Comparison of ENCODE assay signal across 18 mouse cellular contexts in the genomic region with DNA sequence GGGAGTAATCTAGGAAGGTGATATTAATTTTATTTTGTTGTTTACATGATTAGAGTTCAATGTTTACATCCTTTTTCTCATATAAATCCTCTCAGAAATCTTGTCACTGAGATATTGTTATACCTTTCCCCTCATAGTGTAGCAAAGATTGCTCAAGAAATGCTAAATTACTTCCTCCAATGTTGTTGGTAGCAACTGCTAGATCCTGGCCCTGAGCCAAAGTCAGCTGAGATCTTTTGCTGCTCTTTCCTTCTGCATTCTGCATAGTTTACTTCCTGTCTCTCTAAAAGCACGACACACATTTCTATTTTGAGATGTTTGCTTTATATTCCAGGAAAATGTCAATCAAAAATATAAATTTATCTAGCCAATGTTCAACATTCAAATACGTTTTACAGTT.
DNase-seq lines count a peak whose midpoint lies in the region; ATAC-seq and TF ChIP-seq lines count a peak whose summit lies in the region.
"Had no signal": no experiment of that assay in that cellular context is flagged by ENCODE, and none has a peak within 500 bp of the region (broad histone marks: within the 10 kb centered on the region; RNA-seq: fewer than 3 reads in every experiment).

No protein-coding gene starts in this region.

- ATAC-seq in forebrain, postnatal 0 days: no peak
- ATAC-seq in forebrain, embryonic 16.5 days: no peak
- ATAC-seq in megakaryocyte-erythroid progenitor cell, adult 5-6 weeks (replicated peaks; ENCODE audit: low FRiP score, low TSS enrichment, poor library complexity, severe bottlenecking): no peak
- ATAC-seq: liver, embryonic 12.5 days; Patski had no signal

- no peak overlapping the region for H3K9ac ChIP-seq in forebrain, postnatal 0 days
- H3K9ac ChIP-seq in forebrain, embryonic 16.5 days (replicated peaks; ENCODE audit: low read depth, low read length): no peak overlapping the region
- H3K9ac ChIP-seq: embryonic facial prominence, embryonic 15.5 days; hindbrain, embryonic 14.5 days; liver, embryonic 12.5 days; midbrain, embryonic 12.5 days; neural tube, embryonic 15.5 days had no signal

- no peak overlapping the region for H3K4me3 ChIP-seq in forebrain, postnatal 0 days (ENCODE audit: low read depth, low read length)
- no peak overlapping the region for H3K4me3 ChIP-seq in forebrain, embryonic 16.5 days (replicated peaks; ENCODE audit: low read length)
- H3K4me3 ChIP-seq: embryonic facial prominence, embryonic 15.5 days; layer of hippocampus, adult 2 months; liver, embryonic 12.5 days; midbrain, embryonic 12.5 days; neural tube, embryonic 15.5 days had no signal

- H3K9me3 ChIP-seq in forebrain, postnatal 0 days (ENCODE audit: low read length): no peaks in the 10 kb centered on the region
- H3K9me3 ChIP-seq in forebrain, embryonic 16.5 days (ENCODE audit: control insufficient read depth, low read length): no peaks in the 10 kb centered on the region
- H3K9me3 ChIP-seq: embryonic facial prominence, embryonic 15.5 days; liver, embryonic 12.5 days; midbrain, embryonic 12.5 days; neural tube, embryonic 15.5 days had no signal

- no peak overlapping the region for H3K27ac ChIP-seq in forebrain, postnatal 0 days (ENCODE audit: low read depth, low read length)
- H3K27ac ChIP-seq in forebrain, embryonic 16.5 days (ENCODE audit: low read length): no peak overlapping the region
- H3K27ac ChIP-seq: embryonic facial prominence, embryonic 15.5 days; hindbrain, embryonic 14.5 days; layer of hippocampus, adult 2 months; liver, embryonic 12.5 days; midbrain, embryonic 12.5 days; neural tube, embryonic 15.5 days had no signal

- no peaks in the 10 kb centered on the region for H3K27me3 ChIP-seq in forebrain, postnatal 0 days (ENCODE audit: insufficient read depth, low read length)
- no peaks in the 10 kb centered on the region for H3K27me3 ChIP-seq in forebrain, embryonic 16.5 days (replicated peaks; ENCODE audit: control insufficient read depth, insufficient read depth, low read length)
- H3K27me3 ChIP-seq: embryonic facial prominence, embryonic 15.5 days; liver, embryonic 12.5 days; midbrain, embryonic 12.5 days; neural tube, embryonic 15.5 days had no signal

- intact Hi-C loops in left cerebral cortex, postnatal 14 days (cut with DNase I): no loop called here

- no peak for TF ChIP-seq CTCF in forebrain, postnatal 0 days (IDR thresholded peaks at IDR 0.05; ENCODE audit: low read depth)

- H3K4me1 ChIP-seq in forebrain, postnatal 0 days (ENCODE audit: insufficient read depth): no peaks in the 10 kb centered on the region
- no peaks in the 10 kb centered on the region for H3K4me1 ChIP-seq in forebrain, embryonic 16.5 days (replicated peaks; ENCODE audit: control insufficient read depth, insufficient read depth, low read length)
- H3K4me1 ChIP-seq: embryonic facial prominence, embryonic 15.5 days; liver, embryonic 12.5 days; midbrain, embryonic 12.5 days; neural tube, embryonic 15.5 days had no signal

- no peak overlapping the region for H3K4me2 ChIP-seq in forebrain, postnatal 0 days (ENCODE audit: low read depth)
- H3K4me2 ChIP-seq in forebrain, embryonic 16.5 days (ENCODE audit: low read length): no peak overlapping the region
- H3K4me2 ChIP-seq: embryonic facial prominence, embryonic 15.5 days; heart, embryonic 11.5 days; hindbrain, embryonic 14.5 days; liver, embryonic 12.5 days; midbrain, embryonic 12.5 days; neural tube, embryonic 15.5 days had no signal

- DNase-seq in forebrain, postnatal 0 days: peak; percentile 41
- peak; percentile 6 to 16 for DNase-seq in left cerebral cortex, postnatal 14 days (ENCODE audit: low spot score in 2 of 2)
- DNase-seq in left cerebral cortex, adult 18-20 months (ENCODE audit: low spot score in 2 of 2): no peak
- peak; percentile 71 for DNase-seq in MEL-GATA-1-ER (ENCODE audit: extremely low read depth, low read depth)
- peak; percentile 29 for DNase-seq in lung, postnatal 14 days
- no peak for DNase-seq in MN1 (ENCODE audit: low spot score)
- DNase-seq: adrenal gland, adult 8-10 months; cerebellum, adult 8-10 months had no signal

- 27% methylated on average over 2 of the region's 2 CpGs for WGBS in forebrain, postnatal 0 days
- 22% methylated on average over 2 of the region's 2 CpGs for WGBS in forebrain, embryonic 16.5 days

- H3K36me3 ChIP-seq in forebrain, postnatal 0 days (ENCODE audit: insufficient read depth): no peaks in the 10 kb centered on the region
- H3K36me3 ChIP-seq in forebrain, embryonic 16.5 days (ENCODE audit: control insufficient read depth, insufficient read depth): no peaks in the 10 kb centered on the region
- H3K36me3 ChIP-seq: embryonic facial prominence, embryonic 15.5 days; liver, embryonic 12.5 days; midbrain, embryonic 12.5 days; neural tube, embryonic 15.5 days had no signal

Comparison
In these comparisons a context has a peak if more than half of its experiments do, and no peak if none do; other contexts are left out.
1. DNase-seq: peak in forebrain, postnatal 0 days (single experiment), left cerebral cortex, postnatal 14 days (2 of 2), MEL-GATA-1-ER (single experiment) and lung, postnatal 14 days (single experiment); none in left cerebral cortex, adult 18-20 months (0 of 2) and MN1 (single experiment).